Mouse (Mus musculus): ENCODE measurements around the gene Tmem151b. TPM values are rescaled to one million over a fixed set of nuclear protein-coding genes. Genes with fewer than 3 reads are reported as not detected.

Tmem151b gene
- polyA plus RNA-seq, 1 experiment from 2014 or later = 1.4 TPM

GRCm38 (mm10) chr17:45553065-45553464, 3.6 kb upstream of the Tmem151b start:
- DNase-seq (ENCODE audit: low spot score) = no peak
- H3K4me1 ChIP-seq (replicated peaks; ENCODE audit: control insufficient read depth, insufficient read depth, low read length) = peaks cover 26% of the 10 kb centered on the region
- H3K36me3 ChIP-seq (ENCODE audit: control insufficient read depth, insufficient read depth, low read length) = no peaks in the 10 kb centered on the region
- H3K4me2 ChIP-seq = no peak overlapping the region
- H3K4me3 ChIP-seq (ENCODE audit: low read depth, low read length) = no peak overlapping the region
- no peak for ATAC-seq (replicated peaks; ENCODE audit: low FRiP score)
- peaks cover 50% of the 10 kb centered on the region for H3K27me3 ChIP-seq (replicated peaks; ENCODE audit: control insufficient read depth, insufficient read depth, low read length)
- WGBS = 79% methylated on average over 3 of the region's 3 CpGs
- H3K27ac ChIP-seq (ENCODE audit: low read depth, low read length) = no peak overlapping the region
- no peaks in the 10 kb centered on the region for H3K9me3 ChIP-seq (ENCODE audit: control insufficient read depth, low read length)
- H3K9ac ChIP-seq (ENCODE audit: low read depth, low read length) = no peak overlapping the region

DNA sequence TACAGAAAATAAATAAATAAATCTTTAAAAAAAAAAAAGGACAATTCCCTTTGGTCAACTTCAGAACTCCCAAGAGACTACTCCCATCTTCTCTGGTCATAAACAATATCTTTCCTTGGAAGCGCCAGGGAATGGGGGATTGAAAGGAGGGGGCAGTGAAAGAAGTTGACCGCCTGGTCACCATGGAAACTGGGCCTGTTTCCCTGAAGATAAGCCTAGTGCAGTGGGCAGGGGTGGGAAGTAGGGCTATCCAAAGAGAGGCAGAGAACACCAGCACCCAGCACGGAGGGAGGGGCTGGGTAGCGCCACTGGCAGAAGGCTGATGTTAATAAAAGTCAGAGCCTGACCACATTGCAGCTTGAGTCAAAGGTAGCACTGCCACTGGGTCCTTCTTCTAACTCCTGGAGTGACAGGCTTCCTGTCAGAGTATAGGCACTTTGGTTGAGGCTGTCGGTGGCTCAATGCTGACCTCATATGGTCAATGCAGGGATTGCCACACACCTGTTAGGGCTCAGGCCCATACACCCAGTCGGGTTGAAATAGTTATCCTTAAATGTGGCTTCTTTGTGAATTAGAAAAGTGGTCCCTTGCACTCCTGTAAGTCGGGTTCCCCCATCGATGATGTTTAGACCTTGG, 2.5 kb upstream of the Tmem151b start:
- Histone ChIP-seq H3K4me2 (no peak overlapping the region), H3K36me3 (ENCODE audit: control insufficient read depth, insufficient read depth, low read length) (no peaks in the 10 kb centered on the region), H3K9me3 (ENCODE audit: control insufficient read depth, low read length) (no peaks in the 10 kb centered on the region), H3K4me3 (ENCODE audit: low read depth, low read length) (no peak overlapping the region), H3K4me1 (replicated peaks; ENCODE audit: control insufficient read depth, insufficient read depth, low read length) (peaks cover 26% of the 10 kb centered on the region), H3K27me3 (replicated peaks; ENCODE audit: control insufficient read depth, insufficient read depth, low read length) (peaks cover 54% of the 10 kb centered on the region), H3K27ac (ENCODE audit: low read depth, low read length) (no peak overlapping the region), H3K9ac (ENCODE audit: low read depth, low read length) (no peak overlapping the region)
- DNase-seq (ENCODE audit: low spot score) (no peak), ATAC-seq (replicated peaks; ENCODE audit: low FRiP score) (peak; percentile 46; the same call in 1 of the 2 replicates)
- 2% methylated on average over 8 of the region's 8 CpGs for WGBS

DNA sequence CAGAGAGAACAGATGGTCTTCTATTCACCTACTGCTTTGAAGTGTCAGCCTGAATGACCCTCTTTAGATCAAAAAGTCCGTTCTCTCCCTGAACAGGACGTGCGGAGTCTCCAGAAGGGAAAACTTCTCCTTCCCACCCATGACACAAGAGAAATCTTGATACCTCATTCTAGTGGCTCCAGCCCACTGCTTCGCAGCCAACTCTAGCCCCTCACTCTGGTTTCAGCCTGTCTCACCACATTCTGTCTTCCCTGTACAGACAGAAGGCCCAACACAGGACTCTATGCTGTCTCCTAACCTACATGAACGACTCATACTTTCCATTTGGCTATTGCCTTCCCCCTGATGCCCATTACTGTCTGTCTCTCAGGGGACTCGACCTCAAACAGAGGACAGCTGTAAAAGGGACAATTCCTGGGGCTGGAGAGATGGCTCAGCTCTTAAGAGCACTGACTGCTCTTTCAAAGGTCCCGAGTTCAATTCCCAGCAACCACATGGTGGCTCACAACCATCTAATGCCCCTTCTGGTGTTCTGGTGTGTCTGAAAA, 1.8 kb upstream of the Tmem151b start:
- H3K27me3 ChIP-seq (replicated peaks; ENCODE audit: control insufficient read depth, insufficient read depth, low read length) = peaks cover 55% of the 10 kb centered on the region
- H3K4me3 ChIP-seq (ENCODE audit: low read depth, low read length) = no peak overlapping the region
- no peak overlapping the region for H3K9ac ChIP-seq (ENCODE audit: low read depth, low read length)
- WGBS = 53% methylated on average over 7 of the region's 7 CpGs
- no peak overlapping the region for H3K4me2 ChIP-seq
- H3K4me1 ChIP-seq (replicated peaks; ENCODE audit: control insufficient read depth, insufficient read depth, low read length) = peaks cover 24% of the 10 kb centered on the region
- no peaks in the 10 kb centered on the region for H3K36me3 ChIP-seq (ENCODE audit: control insufficient read depth, insufficient read depth, low read length)
- DNase-seq (ENCODE audit: low spot score) = no peak
- H3K27ac ChIP-seq (ENCODE audit: low read depth, low read length) = no peak overlapping the region
- no peaks in the 10 kb centered on the region for H3K9me3 ChIP-seq (ENCODE audit: control insufficient read depth, low read length)
- no peak for ATAC-seq (replicated peaks; ENCODE audit: low FRiP score)

- 39% methylated on average over 5 of the region's 5 CpGs for WGBS
- Histone ChIP-seq H3K27me3 (replicated peaks; ENCODE audit: control insufficient read depth, insufficient read depth, low read length) (peaks cover 66% of the 10 kb centered on the region), H3K4me1 (replicated peaks; ENCODE audit: control insufficient read depth, insufficient read depth, low read length) (peaks cover 19% of the 10 kb centered on the region), H3K4me2 (peak overlapping the region; percentile 19; the same call in 1 of the 2 replicates), H3K36me3 (ENCODE audit: control insufficient read depth, insufficient read depth, low read length) (no peaks in the 10 kb centered on the region), H3K4me3 (ENCODE audit: low read depth, low read length) (no peak overlapping the region; the same call in 1 of the 2 replicates), H3K9ac (ENCODE audit: low read depth, low read length) (no peak overlapping the region), H3K27ac (ENCODE audit: low read depth, low read length) (no peak overlapping the region), H3K9me3 (ENCODE audit: control insufficient read depth, low read length) (no peaks in the 10 kb centered on the region)
- ATAC-seq (replicated peaks; ENCODE audit: low FRiP score) = no peak
- no peak for DNase-seq (ENCODE audit: low spot score)
Measured at GRCm38 (mm10) chr17:45550253-45550652, 776 bp upstream of the Tmem151b start.

DNA sequence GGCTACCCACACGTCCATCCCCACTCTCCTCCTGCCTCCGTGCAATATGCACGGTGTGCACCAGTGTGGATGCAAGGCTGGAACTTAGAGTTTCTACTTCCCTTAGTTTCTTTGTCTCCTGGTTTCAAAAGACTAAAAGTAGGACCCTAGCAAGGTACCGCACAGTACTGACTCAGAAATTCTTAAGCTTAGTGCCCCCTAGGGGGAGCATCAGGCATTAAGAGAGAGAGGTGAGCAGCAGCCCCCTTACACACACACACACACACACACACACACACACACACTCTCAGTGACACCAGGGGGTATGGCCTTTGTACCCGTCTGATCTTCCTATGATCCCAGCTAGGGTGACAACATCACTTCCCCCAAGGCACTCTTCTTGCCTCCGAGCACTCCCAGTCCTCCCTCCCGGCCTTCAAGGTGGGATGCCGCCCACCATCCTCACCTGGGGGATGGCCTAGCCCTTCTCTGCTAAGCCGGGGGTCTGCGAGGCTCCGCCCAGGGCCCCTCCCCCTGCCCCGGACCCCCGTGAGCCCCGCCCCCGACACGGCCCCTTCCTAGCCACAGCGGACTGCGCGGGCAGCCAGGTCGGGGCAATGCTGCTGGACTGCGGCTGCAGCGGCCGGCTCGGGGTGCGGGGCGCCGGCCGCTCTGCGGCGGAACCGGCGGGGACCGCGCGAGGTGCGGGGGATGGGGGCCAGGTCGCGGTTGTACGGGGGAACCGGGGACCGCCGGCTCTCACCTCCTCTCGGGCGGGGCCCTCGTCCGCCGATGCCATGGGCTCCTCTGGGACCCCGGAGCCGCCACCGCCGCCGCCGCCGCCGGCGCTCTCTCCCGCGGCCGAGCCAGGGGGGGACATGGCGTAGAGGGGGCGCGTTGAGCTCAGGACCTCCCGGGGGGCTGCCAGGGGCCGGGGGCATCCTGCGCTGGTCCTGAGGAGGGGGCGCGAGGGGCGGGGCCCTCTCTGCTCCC, 650 bp downstream of the Tmem151b start:
- peak overlapping the region; percentile 92 for H3K4me2 ChIP-seq
- H3K9me3 ChIP-seq (ENCODE audit: control insufficient read depth, low read length) = no peaks in the 10 kb centered on the region
- H3K9ac ChIP-seq (ENCODE audit: low read depth, low read length) = peak overlapping the region; percentile 57
- no peak overlapping the region for H3K27ac ChIP-seq (ENCODE audit: low read depth, low read length)
- ATAC-seq (replicated peaks; ENCODE audit: low FRiP score) (no peak), DNase-seq (ENCODE audit: low spot score) (no peak)
- H3K27me3 ChIP-seq (replicated peaks; ENCODE audit: control insufficient read depth, insufficient read depth, low read length) = peaks cover 80% of the 10 kb centered on the region
- H3K4me3 ChIP-seq (ENCODE audit: low read depth, low read length) = peak overlapping the region; percentile 65
- 3% methylated on average over 53 of the region's 68 CpGs for WGBS
- H3K36me3 ChIP-seq (ENCODE audit: control insufficient read depth, insufficient read depth, low read length) = no peaks in the 10 kb centered on the region
- peaks cover 22% of the 10 kb centered on the region for H3K4me1 ChIP-seq (replicated peaks; ENCODE audit: control insufficient read depth, insufficient read depth, low read length)

GRCm38 (mm10) chr17:45547461-45548190, 1.9 kb downstream of the Tmem151b start:
- 58% methylated on average over 5 of the region's 5 CpGs for WGBS
- no peak overlapping the region for H3K4me2 ChIP-seq
- peaks cover 22% of the 10 kb centered on the region for H3K4me1 ChIP-seq (replicated peaks; ENCODE audit: control insufficient read depth, insufficient read depth, low read length)
- H3K9me3 ChIP-seq (ENCODE audit: control insufficient read depth, low read length) = no peaks in the 10 kb centered on the region
- no peak overlapping the region for H3K4me3 ChIP-seq (ENCODE audit: low read depth, low read length)
- peaks cover 92% of the 10 kb centered on the region for H3K27me3 ChIP-seq (replicated peaks; ENCODE audit: control insufficient read depth, insufficient read depth, low read length)
- no peaks in the 10 kb centered on the region for H3K36me3 ChIP-seq (ENCODE audit: control insufficient read depth, insufficient read depth, low read length)
- ATAC-seq (replicated peaks; ENCODE audit: low FRiP score) (no peak), DNase-seq (ENCODE audit: low spot score) (no peak)
- no peak overlapping the region for H3K27ac ChIP-seq (ENCODE audit: low read depth, low read length)
- H3K9ac ChIP-seq (ENCODE audit: low read depth, low read length) = no peak overlapping the region

- ATAC-seq (replicated peaks; ENCODE audit: low FRiP score) (no peak), DNase-seq (ENCODE audit: low spot score) (no peak)
- 59% methylated on average over 16 of the region's 16 CpGs for WGBS
- Histone ChIP-seq H3K27ac (ENCODE audit: low read depth, low read length) (no peak overlapping the region), H3K36me3 (ENCODE audit: control insufficient read depth, insufficient read depth, low read length) (no peaks in the 10 kb centered on the region), H3K27me3 (replicated peaks; ENCODE audit: control insufficient read depth, insufficient read depth, low read length) (peaks cover 97% of the 10 kb centered on the region), H3K4me2 (no peak overlapping the region), H3K9me3 (ENCODE audit: control insufficient read depth, low read length) (no peaks in the 10 kb centered on the region), H3K4me3 (ENCODE audit: low read depth, low read length) (no peak overlapping the region), H3K4me1 (replicated peaks; ENCODE audit: control insufficient read depth, insufficient read depth, low read length) (peaks cover 20% of the 10 kb centered on the region), H3K9ac (ENCODE audit: low read depth, low read length) (no peak overlapping the region)
Measured at GRCm38 (mm10) chr17:45546941-45547340, 2.5 kb downstream of the Tmem151b start.

DNA sequence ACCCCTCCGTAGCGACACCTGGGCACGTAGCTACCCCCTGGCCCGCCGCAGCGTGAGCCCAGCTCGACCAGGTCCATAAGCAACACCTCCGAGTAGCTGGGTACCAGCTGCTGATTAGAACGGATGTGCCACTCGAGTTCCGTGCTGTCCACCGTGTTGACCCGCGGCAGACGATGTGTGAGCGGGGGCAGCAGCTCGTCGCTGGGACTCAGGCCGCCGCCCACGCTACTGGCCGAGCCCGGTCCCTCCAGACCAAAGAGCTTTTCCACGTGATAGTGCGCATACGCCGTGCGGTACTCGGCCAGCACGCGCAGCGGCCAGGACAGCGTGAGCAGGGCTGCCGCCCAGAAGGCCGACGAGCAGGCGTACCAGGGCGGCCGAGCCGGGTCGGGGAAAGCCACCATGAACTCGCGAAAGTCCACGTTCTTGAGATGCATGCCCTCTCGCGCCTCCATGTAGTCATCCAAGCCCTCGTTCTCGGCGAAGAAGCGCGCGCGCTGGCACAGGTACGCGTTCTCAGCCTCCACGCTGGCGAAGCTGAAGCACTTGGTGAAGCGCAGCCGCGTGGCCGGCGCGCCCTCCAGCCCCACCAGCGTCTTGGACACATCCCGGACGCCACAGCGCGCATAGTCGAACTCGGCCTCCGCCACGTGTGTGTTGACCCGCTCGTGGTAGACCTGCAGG, 4.1 kb downstream of the Tmem151b start:
- no peak overlapping the region for H3K27ac ChIP-seq (ENCODE audit: low read depth, low read length)
- peak overlapping the region; percentile 54 for H3K4me2 ChIP-seq
- ATAC-seq (replicated peaks; ENCODE audit: low FRiP score) (no peak), DNase-seq (ENCODE audit: low spot score) (no peak)
- no peaks in the 10 kb centered on the region for H3K9me3 ChIP-seq (ENCODE audit: control insufficient read depth, low read length)
- H3K4me3 ChIP-seq (ENCODE audit: low read depth, low read length) = peak overlapping the region; percentile 31
- peaks cover 17% of the 10 kb centered on the region for H3K4me1 ChIP-seq (replicated peaks; ENCODE audit: control insufficient read depth, insufficient read depth, low read length)
- H3K27me3 ChIP-seq (replicated peaks; ENCODE audit: control insufficient read depth, insufficient read depth, low read length) = peaks cover 99% of the 10 kb centered on the region
- no peak overlapping the region for H3K9ac ChIP-seq (ENCODE audit: low read depth, low read length)
- 5% methylated on average over 74 of the region's 74 CpGs for WGBS
- H3K36me3 ChIP-seq (ENCODE audit: control insufficient read depth, insufficient read depth, low read length) = no peaks in the 10 kb centered on the region
